Mouse (Mus musculus) cerebellum, adult 2 months (tissue): ENCODE data around the gene Ccdc63.

Experiments
- CTCF ChIP-seq: fragments of 200-500 bp; IDR thresholded peaks from 2 replicates; pipeline ENCODE4 v1.5.1; 2011; ENCODE audit warnings: low read depth, mild to moderate bottlenecking, control low read depth, low read length, moderate library complexity, borderline replicate concordance; ENCODE audit not compliant: insufficient read depth
- POLR2A ChIP-seq: fragments of 200-500 bp; IDR thresholded peaks from 2 replicates; pipeline ENCODE4 v1.6.1; 2011; ENCODE audit warnings: low read length, control low read depth, borderline replicate concordance; ENCODE audit not compliant: insufficient read depth

DNA sequence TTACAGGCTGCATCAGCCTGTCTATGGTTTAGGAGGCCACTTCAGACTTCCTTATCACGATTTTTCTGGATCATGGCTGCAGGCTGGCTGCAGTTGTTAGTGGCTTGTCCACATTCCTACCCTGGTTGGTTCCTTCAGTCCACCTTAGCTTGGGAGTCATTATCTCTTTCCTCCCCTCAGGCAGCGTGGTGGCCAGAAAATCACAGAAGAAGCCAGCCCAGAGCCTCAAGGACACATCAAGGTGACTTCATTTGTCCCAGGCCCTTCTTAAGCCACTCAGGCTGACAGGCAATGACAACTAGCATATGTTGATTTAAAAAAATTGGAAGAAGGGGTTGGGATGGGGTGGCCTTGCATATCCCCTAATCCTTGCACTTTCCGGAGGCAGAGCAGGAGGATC is 14.2 kb upstream of the Ccdc63 start:
- TF ChIP-seq CTCF: no peak
- TF ChIP-seq POLR2A: no peak
